Mouse (Mus musculus) small intestine, adult 2 months (tissue): ENCODE measurements at regions not wholly inside any gene's neighbourhood (a gene's known extent, or its start where the extent isn't known, plus 50 kb on each side); places are given as distances from the start of the nearest gene placed in this dataset.

Experiments used
- H3K27ac ChIP-seq: fragments of 200-500 bp; 2 replicates; pipeline ENCODE4 v1.5.1; 2012; ENCODE audit warnings: low read depth, low read length, control low read depth, inconsistent platforms; ENCODE audit not compliant: insufficient read depth
- H3K27me3 ChIP-seq: fragments of 200-500 bp; 2 replicates; pipeline ENCODE4 v1.6.1; 2012; ENCODE audit warnings: mild to moderate bottlenecking, moderate library complexity, low read length, inconsistent platforms; ENCODE audit not compliant: control insufficient read depth, insufficient read depth
- H3K36me3 ChIP-seq: fragments of 200-500 bp; 2 replicates; pipeline ENCODE4 v1.6.1; 2012; ENCODE audit warnings: mild to moderate bottlenecking, low read length, control low read depth, inconsistent platforms; ENCODE audit not compliant: control insufficient read depth, insufficient read depth
- H3K4me1 ChIP-seq: fragments of 200-500 bp; 2 replicates; pipeline ENCODE4 v1.6.1; 2012; ENCODE audit warnings: low read length, inconsistent platforms, mixed read lengths; ENCODE audit not compliant: control insufficient read depth, insufficient read depth, insufficient read length
- H3K4me3 ChIP-seq: fragments of 200-500 bp; 2 replicates; pipeline ENCODE4 v1.5.1; 2012; ENCODE audit warnings: low read depth, mild to moderate bottlenecking, control low read depth, inconsistent platforms, low read length, moderate library complexity
- CTCF ChIP-seq: fragments of 200-500 bp; IDR thresholded peaks from 2 replicates; pipeline ENCODE4 v1.5.1; 2012; ENCODE audit warnings: low read depth, mild to moderate bottlenecking, control low read depth, inconsistent platforms, low read length, moderate library complexity, mixed read lengths; ENCODE audit not compliant: insufficient replicate concordance, insufficient read length; ENCODE audit errors: extremely low read depth
- POLR2A ChIP-seq: fragments of 200-500 bp; IDR thresholded peaks from 2 replicates; pipeline ENCODE4 v1.6.1; 2012; ENCODE audit warnings: low read depth, mild to moderate bottlenecking, control low read depth, inconsistent platforms, low read length, moderate library complexity
- WGBS: fragments of 180-500 bp; shearing (Covaris S2); methylation state at CpG from one replicate; pipeline ENCODE4 v1.1.7; 2018; 5-methylcytosine and 5-hydroxymethylcytosine counted together

GRCm38 (mm10) chr15:50472626-50473025 lies 3412.1 kb upstream of the Gm7489 start:
- TF ChIP-seq POLR2A (no peak), CTCF (no peak)
- Histone ChIP-seq H3K27me3 (no peaks in the 10 kb centered on the region), H3K27ac (no peak overlapping the region), H3K4me3 (no peak overlapping the region), H3K4me1 (no peaks in the 10 kb centered on the region), H3K36me3 (no peaks in the 10 kb centered on the region)

GRCm38 (mm10) chr15:50498716-50499115 lies 3386.0 kb upstream of the Gm7489 start:
- no peaks in the 10 kb centered on the region for H3K27me3 ChIP-seq
- WGBS, result 92% methylated on average over 2 of the region's 2 CpGs
- TF ChIP-seq CTCF, result no peak
- no peak for TF ChIP-seq POLR2A
- no peak overlapping the region for H3K4me3 ChIP-seq
- no peaks in the 10 kb centered on the region for H3K36me3 ChIP-seq
- no peaks in the 10 kb centered on the region for H3K4me1 ChIP-seq
- no peak overlapping the region for H3K27ac ChIP-seq

- Histone ChIP-seq H3K36me3 (no peaks in the 10 kb centered on the region), H3K27me3 (no peaks in the 10 kb centered on the region), H3K27ac (no peak overlapping the region), H3K4me3 (no peak overlapping the region), H3K4me1 (no peaks in the 10 kb centered on the region)
- TF ChIP-seq POLR2A (no peak), CTCF (no peak)
- WGBS, result 43% methylated on average over 3 of the region's 3 CpGs
Observed at GRCm38 (mm10) chr15:50507999-50508624, 3376.6 kb upstream of the Gm7489 start.

- Histone ChIP-seq H3K27me3 (no peaks in the 10 kb centered on the region), H3K4me1 (no peaks in the 10 kb centered on the region), H3K4me3 (no peak overlapping the region), H3K36me3 (no peaks in the 10 kb centered on the region), H3K27ac (no peak overlapping the region)
- 92% methylated on average over 5 of the region's 5 CpGs for WGBS
- TF ChIP-seq CTCF (no peak), POLR2A (no peak)
Observed at GRCm38 (mm10) chr15:50513036-50513435, 3371.7 kb upstream of the Gm7489 start.

GRCm38 (mm10) chr15:50524841-50525240 lies 3359.9 kb upstream of the Gm7489 start:
- Histone ChIP-seq H3K27ac (no peak overlapping the region), H3K4me1 (no peaks in the 10 kb centered on the region), H3K27me3 (no peaks in the 10 kb centered on the region), H3K36me3 (no peaks in the 10 kb centered on the region), H3K4me3 (no peak overlapping the region)
- no peak for TF ChIP-seq CTCF
- TF ChIP-seq POLR2A, result no peak
- 84% methylated on average over 2 of the region's 2 CpGs for WGBS

- TF ChIP-seq CTCF (no peak), POLR2A (no peak)
Observed at GRCm38 (mm10) chr15:50534490-50534889, 3350.2 kb upstream of the Gm7489 start.

GRCm38 (mm10) chr15:50563611-50564010 lies 3321.1 kb upstream of the Gm7489 start:
- Histone ChIP-seq H3K36me3 (no peaks in the 10 kb centered on the region), H3K27ac (no peak overlapping the region), H3K27me3 (no peaks in the 10 kb centered on the region), H3K4me1 (no peaks in the 10 kb centered on the region), H3K4me3 (no peak overlapping the region)
- WGBS, result 75% methylated on average over 3 of the region's 3 CpGs
- no peak for TF ChIP-seq CTCF
- TF ChIP-seq POLR2A, result no peak

More at GRCm38 (mm10) chr15:50534490-50534889, 3350.2 kb upstream of the Gm7489 start:
- Histone ChIP-seq H3K4me3 (no peak overlapping the region), H3K4me1 (no peaks in the 10 kb centered on the region), H3K27ac (no peak overlapping the region), H3K36me3 (no peaks in the 10 kb centered on the region), H3K27me3 (no peaks in the 10 kb centered on the region)
- 79% methylated on average over 1 of the region's 1 CpGs for WGBS

GRCm38 (mm10) chr15:50580811-50581210 lies 3303.9 kb upstream of the Gm7489 start:
- no peak overlapping the region for H3K27ac ChIP-seq
- no peaks in the 10 kb centered on the region for H3K27me3 ChIP-seq
- TF ChIP-seq CTCF (no peak), POLR2A (no peak)
- no peaks in the 10 kb centered on the region for H3K4me1 ChIP-seq
- no peaks in the 10 kb centered on the region for H3K36me3 ChIP-seq
- WGBS, result 88% methylated on average over 5 of the region's 5 CpGs
- no peak overlapping the region for H3K4me3 ChIP-seq
